Mouse (Mus musculus) thymus, postnatal 10 days (tissue): ENCODE measurements around the gene Prkch.
"Not testable (repeated sequence)": the region's sequence is repeated elsewhere in the genome, so short reads cannot be mapped to it uniquely, and the experiment has no call there.

Experiments used
- DNase-seq, 2 experiments: peaks; one replicate each; pipeline ENCODE4 v3.0.0; 2021; ENCODE audit warnings: low spot score in 2 of 2

Gene Prkch

GRCm38 (mm10) chr12:73584610-73585240, at the start of gene Prkch:
Gene Prkch (plus strand): TSS chr12:73584796.
- peak; percentile 83 to 86 for DNase-seq

DNA sequence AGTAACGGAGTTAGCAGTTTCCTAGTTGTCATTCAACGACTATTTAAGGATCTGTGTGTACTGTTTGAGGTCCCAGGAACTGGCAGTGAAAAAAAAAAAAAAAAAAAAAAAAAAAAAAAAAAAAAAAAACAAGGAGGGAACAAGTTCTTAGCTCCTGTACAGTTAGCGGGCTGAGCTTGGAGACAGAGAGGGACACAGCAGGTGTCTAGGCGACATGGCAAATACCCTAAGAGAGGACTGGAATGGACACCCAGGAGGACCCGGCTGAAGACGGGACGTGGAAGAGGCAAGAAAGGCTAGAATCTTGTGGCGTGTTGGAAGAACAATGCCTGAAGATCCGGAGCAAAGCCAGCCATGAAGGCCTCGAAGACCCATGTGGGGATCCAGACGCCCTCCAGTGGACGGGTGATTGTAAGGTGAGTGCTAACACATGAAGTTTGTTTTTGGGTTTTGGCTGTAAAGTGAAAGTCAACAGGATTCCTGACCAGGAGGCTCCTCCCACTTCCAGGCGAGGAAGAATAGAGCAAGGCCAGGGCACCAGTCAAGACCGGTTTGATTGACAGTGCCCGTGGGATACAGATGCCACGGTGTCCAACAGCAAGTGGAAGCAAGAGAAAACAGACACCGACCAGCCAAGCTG, 47.0 kb upstream of the Prkch start:
- peak in 1 of 2 experiments; percentile 25 for DNase-seq

DNA sequence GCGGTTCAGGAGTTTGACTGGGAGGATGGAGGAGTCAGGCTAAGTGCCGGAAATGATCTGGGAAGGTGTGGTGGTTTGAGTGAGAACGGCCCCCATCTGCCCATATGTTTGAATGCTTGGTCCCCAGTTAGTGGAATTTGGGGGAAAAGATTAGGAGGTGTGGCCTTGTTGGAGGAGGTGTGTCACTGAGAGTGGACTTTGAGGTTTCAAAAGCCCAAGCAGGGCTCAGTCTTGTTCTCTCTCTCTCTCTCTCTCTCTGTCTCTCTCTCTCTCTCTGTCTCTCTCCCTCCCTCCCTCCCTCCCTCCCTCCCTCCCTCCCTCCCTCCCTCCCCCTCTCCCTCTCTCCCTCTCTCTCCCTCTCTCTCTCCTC, 46.5 kb upstream of the Prkch start:
- not testable (repeated sequence) for DNase-seq

DNA sequence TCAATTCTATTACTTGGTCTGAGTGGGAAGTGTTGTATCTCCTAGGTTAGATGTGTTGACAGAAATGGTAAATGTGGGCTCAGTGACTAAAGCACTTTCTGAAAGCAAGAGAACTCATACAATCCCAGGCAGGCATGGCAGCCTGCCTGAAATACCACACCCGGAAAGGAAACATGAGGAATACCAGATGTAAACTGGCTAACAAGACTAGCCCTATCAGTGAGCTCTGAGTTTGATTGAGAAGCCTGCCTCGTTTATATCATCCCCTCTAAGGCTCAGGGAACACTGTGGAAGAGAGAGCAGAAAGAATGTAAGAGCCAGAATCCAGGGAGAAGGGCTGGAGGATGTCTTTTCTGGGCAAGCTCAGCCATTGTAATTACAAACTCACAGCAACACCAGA, 45.4 kb upstream of the Prkch start:
- no peak for DNase-seq

- DNase-seq: no peak
Observed at GRCm38 (mm10) chr12:73540402-73540801, 44.2 kb upstream of the Prkch start.

DNA sequence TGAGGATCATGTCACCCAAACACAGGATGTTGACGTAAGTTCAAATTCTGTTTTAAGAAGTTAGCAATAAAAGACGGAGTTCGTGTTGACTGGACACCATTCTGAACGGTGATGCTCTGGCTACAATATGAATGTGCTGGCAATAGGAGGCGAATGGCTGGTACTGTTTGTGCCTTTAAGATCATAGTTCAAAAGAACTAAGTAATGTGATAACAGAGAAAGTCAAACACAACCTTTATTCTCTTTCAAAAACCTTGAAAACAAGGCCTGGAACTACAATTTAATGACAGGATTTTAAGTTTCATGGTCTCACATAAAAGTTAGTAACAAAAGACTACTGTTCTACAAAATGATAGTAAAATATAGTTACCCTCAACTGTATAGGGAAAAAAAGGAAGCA, 41.4 kb upstream of the Prkch start:
- DNase-seq: no peak

DNA sequence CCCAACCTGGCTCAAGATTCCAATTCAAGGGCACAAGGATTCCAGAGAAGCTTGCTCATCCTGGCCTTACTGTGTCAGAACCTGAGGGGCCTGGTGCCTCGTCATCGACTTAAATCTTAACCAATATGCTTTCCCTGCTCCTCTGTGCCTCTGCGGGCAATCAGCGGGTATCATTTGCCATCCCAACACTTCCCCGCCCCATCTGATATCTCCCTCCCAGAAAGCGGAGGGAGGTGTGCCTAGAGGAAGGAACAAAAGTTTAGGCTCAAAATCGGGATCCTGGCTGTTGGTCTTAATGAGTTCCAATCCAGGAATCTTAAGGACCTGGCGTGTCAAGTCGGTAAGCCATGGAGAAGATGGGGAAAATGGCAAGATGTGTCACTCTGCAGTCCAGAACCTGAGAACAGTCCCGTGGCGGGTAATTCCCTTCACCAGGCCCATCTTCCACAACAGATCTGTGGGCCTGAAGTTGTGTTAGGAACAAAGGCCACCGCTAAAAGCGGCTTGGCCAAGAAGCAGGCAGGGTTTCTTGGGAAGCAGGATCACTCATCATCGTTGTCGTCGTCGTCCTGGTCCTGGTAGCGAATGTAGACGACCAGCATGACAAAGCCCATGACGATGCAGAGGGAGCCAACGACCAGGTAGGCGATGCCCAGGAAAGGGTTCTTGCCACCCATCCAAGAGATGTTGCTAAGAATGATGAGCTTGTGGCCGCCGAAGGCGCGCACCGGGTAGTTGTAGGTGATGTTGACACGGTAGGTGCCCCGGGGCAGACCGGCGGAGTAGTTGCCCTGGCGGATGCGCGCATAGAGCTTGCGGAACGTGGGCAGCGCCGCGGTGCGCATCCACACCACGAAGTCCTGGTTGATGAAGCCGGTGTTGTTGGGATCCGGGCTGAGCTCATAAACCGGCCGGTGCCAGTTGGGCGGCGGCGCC, 39.6 kb upstream of the Prkch start:
- no peak for DNase-seq

GRCm38 (mm10) chr12:73545672-73546085, 38.9 kb upstream of the Prkch start:
- peak in 1 of 2 experiments; percentile 60 for DNase-seq

DNA sequence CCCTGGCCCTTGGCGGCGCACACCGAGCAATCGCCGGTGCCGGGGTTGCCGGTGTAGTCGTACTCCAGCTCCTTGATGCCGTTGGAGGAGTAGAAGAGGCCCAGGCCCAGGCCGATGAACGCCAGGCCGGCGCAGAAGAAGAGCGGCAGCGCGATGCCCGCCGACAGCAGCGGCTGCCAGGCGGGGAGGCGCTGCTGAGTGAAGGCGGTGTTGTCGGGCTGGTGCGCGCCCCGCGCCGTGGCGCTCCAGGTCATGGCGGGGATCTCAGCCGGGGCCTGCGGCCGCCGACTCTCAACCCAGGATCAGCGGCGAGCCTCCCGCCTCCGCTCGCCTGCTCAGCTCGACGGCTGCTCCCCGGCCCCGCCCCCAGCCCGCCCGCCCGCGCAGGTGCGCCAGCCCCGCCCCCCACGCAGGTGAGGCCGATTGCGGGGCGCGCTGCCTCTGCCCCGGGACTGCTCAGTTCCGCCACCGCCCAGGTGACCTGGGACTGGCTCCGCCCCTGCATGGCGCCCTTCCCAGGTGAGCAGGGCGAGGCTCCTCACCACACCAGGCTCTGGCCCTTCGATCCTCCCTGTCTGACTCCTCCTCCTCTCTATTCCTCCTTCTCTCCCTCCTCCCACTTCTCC, 38.4 kb upstream of the Prkch start, which contains the start of gene Tmem30b:
Gene Tmem30b (minus strand): TSS at position 307 of the 626 bp plus-strand sequence.
- no peak for DNase-seq

DNA sequence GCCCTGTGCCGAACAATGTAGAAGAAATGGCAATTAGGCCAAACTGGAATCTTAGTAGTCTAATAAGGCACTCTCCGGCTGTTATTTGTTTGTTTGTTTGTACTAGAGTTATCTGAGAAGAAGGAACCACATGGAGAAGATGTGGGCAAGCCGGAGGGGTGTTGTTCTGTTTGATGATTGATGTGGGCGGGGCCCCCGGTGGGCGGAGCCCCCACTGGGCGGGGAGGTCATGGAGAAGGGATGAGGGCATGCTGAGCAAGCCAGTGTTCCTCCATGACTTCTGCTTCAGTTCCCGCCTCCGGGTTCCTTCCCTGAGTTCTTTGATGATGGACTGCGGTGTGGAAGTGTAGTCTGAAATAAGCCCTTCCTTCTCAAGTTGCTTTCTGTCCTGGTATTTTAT, 37.0 kb upstream of the Prkch start:
- DNase-seq: no peak

DNA sequence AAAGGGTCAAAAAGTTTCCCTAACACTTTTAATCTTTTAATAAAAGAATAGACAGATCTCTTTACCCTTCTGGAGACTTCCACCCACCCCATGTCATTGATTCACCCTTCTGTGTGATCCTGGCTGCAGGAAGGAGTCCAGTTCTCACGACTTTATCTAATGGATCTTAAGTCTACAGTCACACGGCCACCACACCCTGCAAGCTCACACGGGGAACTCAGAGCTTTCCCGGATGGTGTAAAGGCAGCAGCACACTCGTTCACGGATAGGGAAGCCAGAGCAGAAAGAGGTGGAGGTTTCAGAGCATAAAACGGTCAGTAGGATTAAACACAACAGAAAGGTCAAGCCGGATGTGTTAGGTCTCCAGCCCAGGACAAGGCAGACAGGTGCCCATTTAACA, 36.3 kb upstream of the Prkch start:
- DNase-seq: no peak

- peak; percentile 44 to 85 for DNase-seq
Observed at GRCm38 (mm10) chr12:73554155-73554554, 30.4 kb upstream of the Prkch start.

DNA sequence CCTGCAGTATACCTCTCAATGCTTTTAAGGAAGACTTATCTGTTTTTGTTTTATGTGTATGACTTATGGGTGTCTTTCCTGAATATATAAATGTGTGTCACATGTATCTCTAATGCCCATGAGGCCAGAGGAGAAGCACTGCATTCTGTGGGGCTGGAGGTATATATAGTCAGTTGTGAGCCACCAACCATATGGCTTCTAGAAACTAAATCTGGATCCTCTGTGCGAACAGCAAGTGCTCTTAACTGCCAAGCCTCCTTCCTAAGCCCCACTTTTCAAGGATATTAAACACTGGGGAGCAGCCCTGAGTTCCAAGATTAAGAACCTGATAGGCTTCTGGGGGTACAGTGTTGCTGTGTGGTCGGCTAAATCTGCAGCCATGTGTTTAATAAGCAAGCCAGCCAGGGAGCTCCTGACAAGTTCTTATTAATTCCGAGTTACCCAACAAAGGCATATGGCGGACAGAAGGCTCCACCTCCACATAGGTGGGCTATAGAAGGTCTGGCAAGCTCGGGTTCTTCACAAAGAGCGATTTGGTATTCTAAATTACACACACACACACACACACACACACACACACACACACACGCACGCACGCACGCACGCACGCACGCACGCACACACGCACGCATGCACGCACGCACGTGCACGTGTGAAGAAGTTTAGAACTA, 25.9 kb upstream of the Prkch start:
- no peak for DNase-seq

GRCm38 (mm10) chr12:73560091-73560490, 24.5 kb upstream of the Prkch start:
- no peak for DNase-seq

DNA sequence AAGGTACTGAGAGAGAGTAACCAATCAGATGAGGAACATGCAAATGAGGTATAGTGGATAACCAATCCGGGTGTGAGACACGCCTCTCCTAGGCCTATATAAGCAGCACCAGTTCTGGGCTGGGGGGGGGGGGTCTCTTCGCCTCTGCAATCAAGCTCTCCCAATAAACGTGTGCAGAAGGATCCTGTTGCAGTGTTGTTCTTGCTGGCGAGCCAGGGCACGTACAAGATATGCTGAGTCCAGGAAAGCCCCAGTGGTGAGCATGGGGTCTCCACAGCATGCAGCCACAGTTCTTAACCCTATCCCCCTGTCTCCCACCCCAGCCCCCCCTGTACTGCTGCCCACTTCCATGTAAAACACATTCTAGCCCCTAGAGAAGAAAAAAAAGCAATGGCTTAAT, 21.5 kb upstream of the Prkch start:
- not testable (repeated sequence) for DNase-seq

- DNase-seq: no peak
Observed at GRCm38 (mm10) chr12:73564176-73564575, 20.4 kb upstream of the Prkch start.

DNA sequence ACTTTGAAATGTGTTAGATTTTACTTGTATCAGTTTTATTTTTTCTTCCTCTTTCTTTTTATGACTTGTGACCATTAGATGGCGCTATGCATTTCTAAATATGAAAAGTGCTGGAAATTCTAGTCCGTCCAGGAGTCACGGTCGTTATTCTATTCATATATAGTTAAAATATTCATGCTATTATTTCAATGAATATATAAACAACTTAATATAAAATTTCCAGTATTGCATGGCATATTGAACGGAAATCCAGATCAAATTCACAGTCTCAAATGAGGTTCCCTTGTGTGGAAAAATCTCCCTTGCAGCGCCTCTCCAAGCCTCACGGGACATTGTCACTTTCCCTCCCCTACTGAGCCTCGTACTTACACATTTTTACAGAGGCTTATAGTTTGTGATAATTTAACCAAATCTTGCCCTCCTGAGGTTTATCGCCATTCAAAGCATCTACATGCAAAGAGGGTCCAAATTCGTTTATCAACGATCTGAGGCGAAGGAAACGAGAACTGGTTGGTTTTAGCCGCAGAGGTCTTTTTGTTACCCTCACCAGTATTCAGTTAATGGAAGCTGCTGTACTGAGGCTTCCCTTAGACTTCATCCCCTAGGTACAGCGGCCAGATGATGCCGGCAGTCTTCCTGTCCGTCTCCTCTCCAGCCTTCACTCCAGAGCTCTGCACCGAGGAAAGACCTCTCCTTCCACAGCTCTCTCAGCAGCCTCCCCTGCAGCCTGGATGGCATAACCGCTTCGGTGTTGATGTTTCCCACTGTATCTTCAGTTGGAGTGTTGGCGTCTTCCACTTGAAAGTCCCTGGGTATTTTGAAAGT, 19.6 kb upstream of the Prkch start:
- peak in 1 of 2 experiments; percentile 68 for DNase-seq

DNA sequence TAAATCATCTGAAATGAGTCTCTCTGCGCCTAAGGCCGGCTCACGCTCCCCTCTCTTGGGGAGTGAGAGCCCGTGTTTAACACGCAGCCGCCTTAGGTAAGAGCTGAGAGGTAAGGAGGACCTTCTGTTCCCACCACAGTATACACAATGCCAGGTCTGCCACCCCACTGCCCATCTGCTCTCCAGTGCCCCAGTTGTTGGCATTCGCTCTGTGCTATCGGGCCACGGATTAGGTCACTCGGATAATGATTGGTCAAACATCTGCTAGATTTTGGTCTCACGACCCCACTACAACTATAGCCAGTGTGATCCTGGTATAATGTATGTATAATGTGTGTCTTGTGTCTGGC, 19.0 kb upstream of the Prkch start:
- no peak for DNase-seq

- no peak for DNase-seq
Observed at GRCm38 (mm10) chr12:73574632-73575031, 10.0 kb upstream of the Prkch start.

- DNase-seq: no peak
Observed at GRCm38 (mm10) chr12:73578141-73578540, 6.5 kb upstream of the Prkch start.

DNA sequence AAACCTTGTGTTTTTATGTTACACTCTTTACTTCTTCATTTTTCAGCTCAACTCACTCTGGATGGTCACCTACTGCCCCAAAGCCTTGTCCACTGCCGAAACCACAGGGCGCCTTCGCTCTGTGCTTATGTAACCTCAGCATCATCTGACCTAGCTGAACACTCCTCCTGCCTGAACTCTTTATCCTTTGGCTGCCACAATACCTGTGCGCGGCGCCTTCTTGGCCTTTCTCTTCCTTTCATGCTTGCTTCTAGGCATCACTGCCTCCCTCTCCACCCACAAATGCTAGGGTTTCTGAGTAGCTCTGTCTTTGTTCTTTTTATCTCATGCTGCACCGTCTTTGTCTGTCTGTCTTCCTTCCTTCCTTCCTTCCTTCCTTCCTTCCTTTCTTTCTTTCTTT, 3.8 kb upstream of the Prkch start:
- no peak for DNase-seq
